Mouse (Mus musculus) embryonic facial prominence, embryonic 13.5 days (tissue): Measurements from ENCODE around the gene Slc22a5. TPM values are rescaled to one million over a fixed set of nuclear protein-coding genes. Genes with fewer than 3 reads are reported as not detected.
"Not testable (repeated sequence)": the region's sequence is repeated elsewhere in the genome, so short reads cannot be mapped to it uniquely, and the experiment has no call there.

Source experiments
- ATAC-seq: fragments of 200-750 bp; cut with Nextera tagmentation; 2 replicates; pipeline ENCODE4 v1.8.0; 2017; ENCODE audit warnings: low read depth; ENCODE audit not compliant: insufficient number of reproducible peaks, insufficient read depth, low FRiP score, low TSS enrichment
- H3K27ac ChIP-seq: fragments of 300-500 bp; sonication (generic); 2 replicates; pipeline ENCODE4 v1.5.1; 2015; ENCODE audit warnings: moderate library complexity, mild to moderate bottlenecking, inconsistent platforms
- H3K27me3 ChIP-seq: fragments of 300-500 bp; sonication (generic); 2 replicates; pipeline ENCODE4 v1.6.1; 2015; ENCODE audit warnings: mild to moderate bottlenecking, inconsistent platforms
- H3K36me3 ChIP-seq: fragments of 300-500 bp; sonication (generic); 2 replicates; pipeline ENCODE4 v1.6.1; 2015; ENCODE audit warnings: mild to moderate bottlenecking, inconsistent platforms
- H3K4me1 ChIP-seq: fragments of 300-500 bp; sonication (generic); 2 replicates; pipeline ENCODE4 v1.6.1; 2015; ENCODE audit warnings: inconsistent platforms
- H3K4me2 ChIP-seq: fragments of 300-500 bp; sonication (generic); 2 replicates; pipeline ENCODE4 v1.6.1; 2015; ENCODE audit warnings: moderate library complexity, mild to moderate bottlenecking, inconsistent platforms
- H3K4me3 ChIP-seq: fragments of 300-500 bp; sonication (generic); 2 replicates; pipeline ENCODE4 v1.5.1; 2015; ENCODE audit warnings: mild to moderate bottlenecking, inconsistent platforms
- H3K9ac ChIP-seq: fragments of 300-500 bp; sonication (generic); 2 replicates; pipeline ENCODE4 v1.6.1; 2015; ENCODE audit warnings: mild to moderate bottlenecking, inconsistent platforms
- H3K9me3 ChIP-seq: fragments of 300-500 bp; sonication (generic); 2 replicates; pipeline ENCODE4 v1.6.1; 2016; ENCODE audit warnings: inconsistent platforms
- WGBS: fragments of 180-500 bp; shearing (Covaris S2); methylation state at CpG from one replicate; pipeline ENCODE4 v1.1.7; 2015; ENCODE audit warnings: mixed read lengths; 5-methylcytosine and 5-hydroxymethylcytosine counted together
- polyA plus RNA-seq: library from polyadenylated mRNA; unstranded; fragments of >200 nt; fragmentation: Nextera tagmentation; extraction: Ambion mirVana; gene quantifications from 2 replicates; pipeline ENCODE4 v1.2.1, GENCODE M21; 2015

Slc22a5 gene
- polyA plus RNA-seq: 8.8 and 8.9 TPM in 2 replicates

DNA sequence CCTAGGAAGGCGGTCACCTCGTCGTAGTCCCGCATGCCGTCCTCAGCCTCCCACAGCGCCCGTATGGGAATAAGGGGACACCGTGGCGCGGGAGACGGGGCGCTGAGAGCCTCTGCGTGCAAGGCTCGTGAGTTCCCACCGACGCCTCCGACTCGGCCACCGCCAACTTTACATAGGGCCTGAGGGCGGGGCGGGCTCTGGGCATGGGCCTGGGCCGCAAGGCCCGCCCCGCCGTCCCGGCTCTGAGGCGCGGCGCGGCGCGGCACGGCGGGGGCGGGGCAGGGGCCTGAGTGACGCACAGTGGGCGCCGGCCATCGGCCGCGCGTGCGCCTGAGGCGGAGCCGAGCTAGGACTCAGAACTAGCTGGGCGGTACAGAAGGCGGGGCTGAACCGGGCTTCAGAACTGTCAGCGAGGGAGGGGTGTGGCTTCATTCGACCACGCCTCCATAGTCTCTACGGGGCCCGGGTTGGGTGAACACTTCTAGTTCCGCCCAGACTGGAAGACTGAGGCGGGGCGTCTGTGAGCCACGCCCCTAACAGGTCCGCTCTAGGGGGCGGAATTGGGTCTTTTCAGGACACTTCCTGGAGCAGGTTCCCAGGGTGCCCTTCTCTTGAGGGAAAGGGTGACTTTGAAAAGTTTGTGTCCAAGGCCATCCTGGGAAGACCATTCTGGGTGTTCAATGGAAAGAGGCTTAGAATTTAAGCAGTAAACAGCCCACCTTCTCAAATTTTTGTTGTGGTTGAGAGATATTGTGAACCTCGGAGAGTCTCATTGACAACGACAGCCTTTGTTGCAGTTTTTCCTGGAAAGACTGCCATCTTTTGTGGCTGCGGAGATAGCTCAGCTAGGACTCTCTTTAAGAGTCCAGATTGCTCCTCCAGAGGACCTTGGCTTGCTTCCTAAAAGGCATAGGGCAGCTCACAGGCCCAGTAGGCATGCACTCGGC, at the start of gene Slc22a5:
Slc22a5 (minus strand) TSS at position 156 of the 947 bp plus-strand sequence.
- peak; percentile 94 for ATAC-seq
- WGBS: 3% methylated on average over 63 of the region's 63 CpGs
- Histone ChIP-seq H3K27me3 (no peaks in the 10 kb centered on the region), H3K27ac (peak within 1 kb of the TSS; percentile 68), H3K36me3 (no peaks in the 10 kb centered on the region), H3K4me1 (peaks cover 24% of the 10 kb centered on the region), H3K9me3 (no peaks in the 10 kb centered on the region), H3K4me2 (peak within 1 kb of the TSS; percentile 92), H3K9ac (peak within 1 kb of the TSS; percentile 76), H3K4me3 (peak within 1 kb of the TSS; percentile 63)

DNA sequence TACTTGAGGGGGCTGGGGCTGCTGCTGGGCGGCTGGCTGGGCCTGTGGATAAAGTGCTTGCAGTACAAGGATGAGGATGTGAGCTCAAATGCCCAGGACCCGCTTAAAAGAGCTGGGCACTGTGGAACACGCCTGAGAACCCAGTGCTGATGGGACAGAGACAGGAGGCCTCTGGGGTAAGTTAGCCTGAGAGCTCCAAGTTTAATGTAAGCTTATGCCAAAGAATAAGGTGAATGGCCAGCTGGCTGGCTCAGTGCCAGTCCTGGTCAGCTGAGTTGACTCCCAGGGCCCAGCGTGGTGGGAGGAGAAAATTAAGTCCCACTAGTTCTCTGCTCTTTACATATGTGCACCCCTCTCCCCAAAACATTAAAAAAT, 40.5 kb upstream of the Slc22a5 start:
- not testable (repeated sequence) for ATAC-seq, H3K27ac ChIP-seq, H3K9ac ChIP-seq, H3K4me3 ChIP-seq, H3K27me3 ChIP-seq, H3K9me3 ChIP-seq, H3K36me3 ChIP-seq, H3K4me1 ChIP-seq, H3K4me2 ChIP-seq
- WGBS: 68% methylated on average over 4 of the region's 4 CpGs

DNA sequence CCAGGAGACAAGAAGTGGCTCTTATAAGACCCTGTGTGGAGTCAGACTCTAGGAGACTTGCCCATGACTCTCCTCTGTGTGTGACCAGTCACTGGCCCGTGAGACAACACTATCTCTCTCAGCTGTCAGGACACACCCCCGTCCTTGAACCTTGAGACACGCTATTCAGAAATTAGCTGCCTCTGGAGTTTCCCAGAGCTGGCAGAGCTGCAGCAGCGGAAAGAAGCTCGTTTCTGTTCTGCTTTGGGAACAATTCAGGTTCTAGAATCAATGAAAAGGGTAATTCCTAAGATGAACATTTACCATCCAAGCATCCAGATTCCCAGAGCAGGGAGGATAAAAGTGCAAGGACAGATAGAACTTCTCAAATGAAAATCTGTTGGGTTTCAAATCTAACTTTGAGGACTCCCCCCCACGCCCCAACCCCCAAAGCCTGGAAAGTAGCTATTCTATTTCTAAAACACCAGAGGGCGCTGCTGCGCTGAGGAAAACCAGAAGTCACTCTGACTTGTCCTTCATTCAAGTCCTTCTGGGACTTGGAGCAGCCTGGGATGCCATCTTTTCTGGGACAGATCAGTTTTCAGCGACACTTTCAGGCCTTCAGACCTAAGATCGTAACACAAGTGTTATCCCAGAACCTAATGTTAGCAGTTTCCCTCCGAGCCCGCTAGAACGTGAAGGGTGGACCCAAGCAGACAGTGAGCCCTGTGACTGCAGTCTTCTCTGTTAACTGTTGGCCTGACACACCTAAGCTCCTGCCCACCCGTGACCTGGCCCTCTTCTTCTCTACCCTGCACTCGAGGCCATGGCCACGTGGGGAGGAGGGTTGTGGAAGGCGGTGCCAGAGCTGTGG, 39.9 kb upstream of the Slc22a5 start:
- no peaks in the 10 kb centered on the region for H3K36me3 ChIP-seq
- H3K4me2 ChIP-seq: no peak overlapping the region
- no peak overlapping the region for H3K27ac ChIP-seq
- no peak for ATAC-seq
- H3K9ac ChIP-seq: no peak overlapping the region
- 0 out of 2 replicates have a peak, but pooled peaks cover 3% of the 10 kb centered on the region for H3K4me1 ChIP-seq
- 36% methylated on average over 17 of the region's 17 CpGs for WGBS
- no peaks in the 10 kb centered on the region for H3K27me3 ChIP-seq
- no peak overlapping the region for H3K4me3 ChIP-seq
- no peaks in the 10 kb centered on the region for H3K9me3 ChIP-seq

GRCm38 (mm10) chr11:53929741-53930140, 38.3 kb upstream of the Slc22a5 start:
- Histone ChIP-seq H3K27ac (no peak overlapping the region), H3K9me3 (no peaks in the 10 kb centered on the region), H3K9ac (no peak overlapping the region), H3K4me1 (0 out of 2 replicates have a peak, but pooled peaks cover 3% of the 10 kb centered on the region), H3K27me3 (no peaks in the 10 kb centered on the region), H3K4me2 (no peak overlapping the region), H3K4me3 (no peak overlapping the region), H3K36me3 (no peaks in the 10 kb centered on the region)
- ATAC-seq: no peak
- WGBS: 87% methylated on average over 3 of the region's 3 CpGs

DNA sequence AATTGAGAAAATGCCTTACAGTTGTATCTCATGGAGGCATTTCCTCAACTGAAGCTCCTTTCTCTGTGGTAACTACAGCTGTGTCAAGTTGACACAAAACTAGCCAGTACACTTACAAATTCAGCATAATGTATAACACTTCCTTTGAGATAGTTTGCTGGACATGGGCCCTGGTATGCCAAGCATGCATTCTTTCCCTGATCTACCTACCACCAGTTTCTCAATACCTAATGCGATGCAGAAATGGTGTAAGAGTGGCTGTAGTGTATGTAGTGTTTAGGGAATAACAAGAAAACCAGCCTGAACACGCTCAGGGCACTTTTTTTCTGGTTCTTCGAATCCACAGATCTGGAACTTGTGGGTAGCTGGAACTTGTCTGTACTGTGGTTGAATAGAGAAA, 37.1 kb upstream of the Slc22a5 start:
- peak overlapping the region; percentile 44; the same call in 1 of the 2 replicates for H3K27ac ChIP-seq
- no peak overlapping the region for H3K4me3 ChIP-seq
- ATAC-seq: no peak
- no peak overlapping the region for H3K9ac ChIP-seq
- no peak overlapping the region for H3K4me2 ChIP-seq
- WGBS: 58% methylated on average over 3 of the region's 3 CpGs
- H3K9me3 ChIP-seq: no peaks in the 10 kb centered on the region
- H3K4me1 ChIP-seq: 0 out of 2 replicates have a peak, but pooled peaks cover 3% of the 10 kb centered on the region
- H3K27me3 ChIP-seq: no peaks in the 10 kb centered on the region
- no peaks in the 10 kb centered on the region for H3K36me3 ChIP-seq

DNA sequence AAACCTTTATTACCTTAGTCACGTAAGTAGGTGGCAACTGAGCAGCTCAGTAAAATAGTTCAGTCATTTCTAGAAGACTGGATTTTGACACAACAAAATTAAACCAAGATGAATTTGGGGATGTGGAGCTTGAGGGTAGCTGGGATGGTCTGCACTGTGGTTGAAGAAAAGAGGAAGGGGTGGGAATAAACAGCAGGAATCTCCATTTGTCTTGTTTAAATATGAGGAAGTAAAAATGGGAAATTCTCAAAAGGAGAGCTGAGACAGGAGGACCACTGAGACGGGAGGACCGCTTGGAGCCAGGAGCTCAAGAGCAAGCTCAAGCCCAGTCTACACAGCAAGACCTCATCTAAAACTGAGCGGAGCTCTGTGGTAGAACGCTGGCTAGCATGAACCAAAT, 34.8 kb upstream of the Slc22a5 start:
- Histone ChIP-seq H3K4me1 (0 out of 2 replicates have a peak, but pooled peaks cover 3% of the 10 kb centered on the region), H3K4me3 (no peak overlapping the region), H3K9ac (no peak overlapping the region), H3K9me3 (no peaks in the 10 kb centered on the region), H3K4me2 (no peak overlapping the region), H3K27ac (no peak overlapping the region), H3K27me3 (no peaks in the 10 kb centered on the region), H3K36me3 (no peaks in the 10 kb centered on the region)
- ATAC-seq: no peak
- 95% methylated on average over 5 of the region's 5 CpGs for WGBS

GRCm38 (mm10) chr11:53918851-53919250, 27.4 kb upstream of the Slc22a5 start:
- 91% methylated on average over 4 of the region's 4 CpGs for WGBS
- no peak for ATAC-seq
- Histone ChIP-seq H3K9ac (no peak overlapping the region), H3K4me2 (no peak overlapping the region), H3K4me1 (no peaks in the 10 kb centered on the region), H3K4me3 (no peak overlapping the region), H3K9me3 (no peaks in the 10 kb centered on the region; the same call in 1 of the 2 replicates), H3K27ac (no peak overlapping the region), H3K36me3 (no peaks in the 10 kb centered on the region), H3K27me3 (no peaks in the 10 kb centered on the region)

- Histone ChIP-seq H3K9me3 (no peaks in the 10 kb centered on the region), H3K36me3 (no peaks in the 10 kb centered on the region), H3K27me3 (no peaks in the 10 kb centered on the region), H3K4me3 (no peak overlapping the region), H3K9ac (no peak overlapping the region), H3K4me2 (no peak overlapping the region), H3K4me1 (no peaks in the 10 kb centered on the region), H3K27ac (no peak overlapping the region)
- 72% methylated on average over 4 of the region's 4 CpGs for WGBS
- no peak for ATAC-seq
These were observed 19.6 kb upstream of the Slc22a5 start for GRCm38 (mm10) chr11:53911011-53911410.

DNA sequence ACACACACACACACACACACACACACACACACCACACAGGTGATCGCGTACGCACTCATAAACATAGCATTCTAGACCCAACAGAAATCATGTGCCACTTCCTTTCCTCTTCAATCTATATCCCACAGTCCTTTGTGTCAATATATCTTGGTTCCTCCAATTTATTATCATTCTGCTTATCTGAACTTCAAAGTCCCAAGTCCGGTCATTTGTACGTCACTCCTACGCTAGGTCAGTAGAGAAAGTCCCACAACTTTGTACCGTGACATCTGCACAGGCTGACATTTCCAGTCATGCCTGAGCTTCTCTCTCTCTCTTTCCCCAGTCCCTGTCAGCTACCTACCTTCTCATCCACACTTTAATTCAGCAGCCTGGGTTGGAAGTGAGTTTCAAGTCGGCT, 17.2 kb upstream of the Slc22a5 start:
- no peak overlapping the region for H3K27ac ChIP-seq
- no peak overlapping the region for H3K4me2 ChIP-seq
- no peaks in the 10 kb centered on the region for H3K9me3 ChIP-seq
- ATAC-seq: no peak
- WGBS: 94% methylated on average over 8 of the region's 8 CpGs
- no peaks in the 10 kb centered on the region for H3K4me1 ChIP-seq
- H3K36me3 ChIP-seq: no peaks in the 10 kb centered on the region
- H3K27me3 ChIP-seq: no peaks in the 10 kb centered on the region
- H3K4me3 ChIP-seq: no peak overlapping the region
- H3K9ac ChIP-seq: no peak overlapping the region

GRCm38 (mm10) chr11:53904534-53904925, 13.1 kb upstream of the Slc22a5 start:
- no peaks in the 10 kb centered on the region for H3K36me3 ChIP-seq
- no peak overlapping the region for H3K27ac ChIP-seq
- H3K9ac ChIP-seq: no peak overlapping the region
- no peak for ATAC-seq
- no peak overlapping the region for H3K4me3 ChIP-seq
- WGBS: 73% methylated on average over 9 of the region's 9 CpGs
- H3K4me2 ChIP-seq: no peak overlapping the region
- H3K9me3 ChIP-seq: no peaks in the 10 kb centered on the region
- no peaks in the 10 kb centered on the region for H3K27me3 ChIP-seq
- H3K4me1 ChIP-seq: no peaks in the 10 kb centered on the region

GRCm38 (mm10) chr11:53903781-53904533, 12.5 kb upstream of the Slc22a5 start:
- no peak overlapping the region for H3K27ac ChIP-seq
- H3K4me1 ChIP-seq: no peaks in the 10 kb centered on the region
- WGBS: 37% methylated on average over 16 of the region's 16 CpGs
- no peaks in the 10 kb centered on the region for H3K36me3 ChIP-seq
- no peak overlapping the region for H3K4me3 ChIP-seq
- H3K9me3 ChIP-seq: no peaks in the 10 kb centered on the region
- no peak overlapping the region for H3K9ac ChIP-seq
- H3K27me3 ChIP-seq: no peaks in the 10 kb centered on the region
- no peak for ATAC-seq
- H3K4me2 ChIP-seq: no peak overlapping the region
